Mouse (Mus musculus) stomach, postnatal 0 days (tissue): Measurements from ENCODE around the gene Tgfb3. TPM values are rescaled to one million over a fixed set of nuclear protein-coding genes. Genes with fewer than 3 reads are reported as not detected.

Experiments used
- ATAC-seq: fragments of 200-750 bp; cut with Nextera tagmentation; 2 replicates; pipeline ENCODE4 v1.8.0; 2017; ENCODE audit not compliant: low FRiP score, low TSS enrichment
- DNase-seq: peaks from one replicate; pipeline ENCODE4 v3.0.0-alpha.2; 2016; ENCODE audit warnings: low spot score
- H3K27ac ChIP-seq: fragments of 300-500 bp; sonication (generic); replicated peaks from 2 replicates; pipeline ENCODE4 v1.5.1; 2014; ENCODE audit warnings: mild to moderate bottlenecking, control low read depth
- H3K27me3 ChIP-seq: fragments of 300-500 bp; sonication (generic); 2 replicates; pipeline ENCODE4 v1.6.1; 2014; ENCODE audit warnings: low read length; ENCODE audit not compliant: control insufficient read depth, insufficient read depth
- H3K36me3 ChIP-seq: fragments of 300-500 bp; sonication (generic); 2 replicates; pipeline ENCODE4 v1.6.1; 2014; ENCODE audit warnings: low read length, mixed read lengths; ENCODE audit not compliant: control insufficient read depth, insufficient read depth
- H3K4me1 ChIP-seq: fragments of 300-500 bp; sonication (generic); replicated peaks from 2 replicates; pipeline ENCODE4 v1.6.1; 2014; ENCODE audit warnings: antibody characterized with exemption; ENCODE audit not compliant: control insufficient read depth, insufficient read depth
- H3K4me2 ChIP-seq: fragments of 300-500 bp; sonication (generic); replicated peaks from 2 replicates; pipeline ENCODE4 v1.6.1; 2014; ENCODE audit warnings: low read depth, mild to moderate bottlenecking, control low read depth, moderate library complexity
- H3K4me3 ChIP-seq: fragments of 300-500 bp; sonication (generic); 2 replicates; pipeline ENCODE4 v1.5.1; 2014; ENCODE audit warnings: low read depth, low read length, control low read depth
- H3K9ac ChIP-seq: fragments of 300-500 bp; sonication (generic); 2 replicates; pipeline ENCODE4 v1.6.1; 2014; ENCODE audit warnings: mild to moderate bottlenecking, low read length, control low read depth, mixed read lengths
- H3K9me3 ChIP-seq: fragments of 300-500 bp; sonication (generic); 2 replicates; pipeline ENCODE4 v1.6.1; 2016; ENCODE audit warnings: low read length; ENCODE audit not compliant: control insufficient read depth
- CTCF ChIP-seq: IDR thresholded peaks from 2 replicates; pipeline ENCODE4 v1.5.1; 2016; ENCODE audit warnings: antibody characterized with exemption, low read depth, mild to moderate bottlenecking, moderate library complexity
- EP300 ChIP-seq: optimal IDR thresholded peaks from 2 replicates; pipeline ENCODE3; 2016; ENCODE audit warnings: antibody characterized with exemption
- WGBS: fragments of 180-500 bp; shearing (Covaris S2); extraction: QIAGEN DNeasy Blood & Tissue Kit; methylation state at CpG from one replicate; pipeline ENCODE4 v1.1.7; 2014; 5-methylcytosine and 5-hydroxymethylcytosine counted together
- polyA plus RNA-seq: library from polyadenylated mRNA; unstranded; fragments of >200 nt; fragmentation: Nextera tagmentation; extraction: Ambion mirVana; gene quantifications from 2 replicates; pipeline ENCODE4 v1.2.1, GENCODE M21; 2015

Gene Tgfb3
- polyA plus RNA-seq, 1 experiment from 2014 or later: 9.4 TPM

- Histone ChIP-seq H3K4me3 (no peak overlapping the region), H3K4me2 (no peak overlapping the region), H3K36me3 (no peaks in the 10 kb centered on the region), H3K9me3 (no peaks in the 10 kb centered on the region), H3K27me3 (no peaks in the 10 kb centered on the region), H3K27ac (no peak overlapping the region), H3K4me1 (no peaks in the 10 kb centered on the region), H3K9ac (no peak overlapping the region)
- TF ChIP-seq CTCF (no peak), EP300 (no peak)
- no peak for DNase-seq
- 47% methylated on average over 5 of the region's 5 CpGs for WGBS
- ATAC-seq: no peak
Observed at GRCm38 (mm10) chr12:86017360-86017759, 61.5 kb downstream of the Tgfb3 start.

- ATAC-seq (no peak), DNase-seq (no peak)
- TF ChIP-seq CTCF (no peak), EP300 (no peak)
- H3K9me3 ChIP-seq: no peaks in the 10 kb centered on the region
- no peak overlapping the region for H3K27ac ChIP-seq
- 56% methylated on average over 2 of the region's 2 CpGs for WGBS
- no peak overlapping the region for H3K4me3 ChIP-seq
- no peak overlapping the region for H3K9ac ChIP-seq
- H3K4me1 ChIP-seq: no peaks in the 10 kb centered on the region
- no peak overlapping the region for H3K4me2 ChIP-seq
- H3K27me3 ChIP-seq: no peaks in the 10 kb centered on the region
- H3K36me3 ChIP-seq: no peaks in the 10 kb centered on the region
Observed at GRCm38 (mm10) chr12:86015114-86015513, 63.7 kb downstream of the Tgfb3 start.

- Histone ChIP-seq H3K4me3 (no peak overlapping the region), H3K27me3 (no peaks in the 10 kb centered on the region), H3K36me3 (no peaks in the 10 kb centered on the region), H3K9ac (no peak overlapping the region), H3K9me3 (no peaks in the 10 kb centered on the region), H3K27ac (no peak overlapping the region), H3K4me2 (no peak overlapping the region), H3K4me1 (no peaks in the 10 kb centered on the region)
- DNase-seq (no peak), ATAC-seq (no peak)
- 85% methylated on average over 3 of the region's 3 CpGs for WGBS
- TF ChIP-seq CTCF: no peak
- no peak for TF ChIP-seq EP300
Observed at GRCm38 (mm10) chr12:86014621-86015020, 64.2 kb downstream of the Tgfb3 start.

GRCm38 (mm10) chr12:86014174-86014573 is 64.7 kb downstream of the Tgfb3 start:
- H3K27me3 ChIP-seq: no peaks in the 10 kb centered on the region
- H3K4me2 ChIP-seq: no peak overlapping the region
- H3K4me1 ChIP-seq: no peaks in the 10 kb centered on the region
- no peak for TF ChIP-seq CTCF
- TF ChIP-seq EP300: no peak
- H3K9me3 ChIP-seq: no peaks in the 10 kb centered on the region
- 78% methylated on average over 2 of the region's 2 CpGs for WGBS
- H3K9ac ChIP-seq: no peak overlapping the region
- no peaks in the 10 kb centered on the region for H3K36me3 ChIP-seq
- H3K27ac ChIP-seq: no peak overlapping the region
- H3K4me3 ChIP-seq: no peak overlapping the region
- no peak for DNase-seq
- ATAC-seq: no peak

- no peaks in the 10 kb centered on the region for H3K4me1 ChIP-seq
- H3K9me3 ChIP-seq: no peaks in the 10 kb centered on the region
- H3K27ac ChIP-seq: no peak overlapping the region
- H3K9ac ChIP-seq: no peak overlapping the region
- H3K4me3 ChIP-seq: no peak overlapping the region
- H3K4me2 ChIP-seq: no peak overlapping the region
- H3K36me3 ChIP-seq: no peaks in the 10 kb centered on the region
- TF ChIP-seq EP300 (no peak), CTCF (no peak)
- no peaks in the 10 kb centered on the region for H3K27me3 ChIP-seq
- ATAC-seq (no peak), DNase-seq (no peak)
- 69% methylated on average over 2 of the region's 2 CpGs for WGBS
Observed at GRCm38 (mm10) chr12:86012195-86012594, 66.6 kb downstream of the Tgfb3 start.

- no peak overlapping the region for H3K4me3 ChIP-seq
- no peak overlapping the region for H3K4me2 ChIP-seq
- H3K27me3 ChIP-seq: no peaks in the 10 kb centered on the region
- no peaks in the 10 kb centered on the region for H3K9me3 ChIP-seq
- WGBS: 63% methylated on average over 5 of the region's 5 CpGs
- DNase-seq: no peak
- no peak overlapping the region for H3K27ac ChIP-seq
- H3K36me3 ChIP-seq: no peaks in the 10 kb centered on the region
- ATAC-seq: no peak
- TF ChIP-seq CTCF (no peak), EP300 (no peak)
- H3K9ac ChIP-seq: no peak overlapping the region
- no peaks in the 10 kb centered on the region for H3K4me1 ChIP-seq
Observed at GRCm38 (mm10) chr12:86010656-86011055, 68.2 kb downstream of the Tgfb3 start.
